Mouse (Mus musculus): Measurements from ENCODE around the gene BC035947. TPM values are rescaled to one million over a fixed set of nuclear protein-coding genes. Genes with fewer than 3 reads are reported as not detected.
"Not testable (repeated sequence)": the region's sequence is repeated elsewhere in the genome, so short reads cannot be mapped to it uniquely, and the experiment has no call there.

BC035947 gene
- polyA plus RNA-seq (2015; fragmentation: Nextera tagmentation; extraction: Ambion mirVana) = 0.23 TPM in 1 of 2 replicates, not detected in the other

DNA sequence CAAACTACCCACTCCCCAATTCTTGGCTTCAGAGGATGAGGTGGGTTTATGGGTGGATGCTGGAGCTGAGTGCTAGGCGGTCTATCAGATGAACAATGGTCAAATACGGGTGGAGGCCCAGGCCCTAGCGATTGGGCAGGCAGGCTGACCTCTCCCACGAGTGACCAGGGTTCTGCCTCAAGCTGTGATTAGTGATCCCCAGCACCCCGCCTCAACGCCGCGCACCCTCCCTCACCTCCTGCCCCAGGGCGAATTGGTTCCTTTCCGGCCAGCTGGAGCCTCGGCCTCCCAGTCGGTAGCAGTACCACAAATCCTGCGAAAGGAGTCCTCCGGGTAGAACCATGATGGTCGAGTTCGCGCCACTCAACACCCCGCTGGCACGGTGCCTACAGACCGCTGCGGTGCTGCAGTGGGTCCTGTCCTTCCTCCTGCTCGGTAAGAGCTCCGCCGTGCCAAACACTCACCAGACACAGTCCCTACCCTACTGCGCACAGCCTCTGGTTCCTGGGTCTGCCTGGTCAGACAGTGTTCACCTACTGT lies at the start of gene BC035947:
Gene BC035947, minus strand, starts transcription at position 538 of the 540 bp plus-strand sequence.
- peak within 1 kb of the TSS; percentile 13 for H3K9ac ChIP-seq (ENCODE audit: low read length)
- peak; percentile 47; the same call in 1 of the 2 replicates for ATAC-seq (ENCODE audit: insufficient read depth, low FRiP score)
- 5% methylated on average over 25 of the region's 25 CpGs for WGBS

DNA sequence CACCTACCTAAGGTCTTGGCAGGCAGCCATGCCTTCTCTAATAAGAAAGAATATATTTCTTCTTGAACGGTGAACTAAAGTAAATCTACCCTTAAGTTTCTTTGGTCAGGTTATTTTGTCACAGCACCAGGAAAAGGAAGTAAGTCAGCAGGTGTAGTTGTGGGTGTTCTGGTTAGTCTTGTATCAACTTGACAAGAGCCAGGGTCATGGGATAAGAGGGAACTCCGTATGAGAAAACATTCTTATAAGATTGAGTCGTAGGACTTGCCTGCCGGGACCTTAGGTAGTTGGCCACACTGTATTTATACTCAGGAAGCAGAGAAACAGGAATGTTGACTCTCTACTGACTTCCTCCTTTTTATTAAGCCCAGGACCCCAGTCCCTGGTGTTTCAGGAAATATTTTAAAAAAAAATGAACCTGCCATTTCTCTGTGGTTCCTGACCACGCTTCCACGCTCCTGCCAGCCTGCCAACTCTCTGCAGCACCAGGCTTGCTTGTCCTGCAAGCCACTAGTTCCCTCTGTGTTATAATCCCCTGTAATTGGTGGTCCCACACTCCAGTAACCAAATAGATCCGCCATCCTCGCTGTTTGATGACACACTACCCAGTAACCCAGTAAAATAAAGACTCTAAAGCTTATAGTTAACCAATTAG lies 42.2 kb upstream of the BC035947 start:
- H3K27me3 ChIP-seq (ENCODE audit: control insufficient read depth, insufficient read depth, low read length) = no peaks in the 10 kb centered on the region
- no peak for ATAC-seq (ENCODE audit: insufficient read depth, low FRiP score)
- H3K9ac ChIP-seq (ENCODE audit: low read length) = no peak overlapping the region
- 0 out of 2 replicates have a peak, but pooled peaks cover 5% of the 10 kb centered on the region for H3K9me3 ChIP-seq (replicated peaks; ENCODE audit: control insufficient read depth, low read length)
- no peak overlapping the region for H3K4me2 ChIP-seq (ENCODE audit: low read depth, low read length)
- 55% methylated on average over 8 of the region's 8 CpGs for WGBS
- H3K4me1 ChIP-seq (ENCODE audit: control insufficient read depth, insufficient read depth, low read length) = no peaks in the 10 kb centered on the region
- H3K27ac ChIP-seq (ENCODE audit: low read length) = no peak overlapping the region
- H3K36me3 ChIP-seq (ENCODE audit: control insufficient read depth, insufficient read depth, low read length) = no peaks in the 10 kb centered on the region
- no peak overlapping the region for H3K4me3 ChIP-seq (replicated peaks; ENCODE audit: low read length)

More for the DNA sequence above, at the start of gene BC035947:
- peak within 1 kb of the TSS; percentile 50 for H3K4me2 ChIP-seq (ENCODE audit: low read depth, low read length)
- H3K27ac ChIP-seq (ENCODE audit: low read length) = no peak within 1 kb of the TSS
- no peaks in the 10 kb centered on the region for H3K27me3 ChIP-seq (ENCODE audit: control insufficient read depth, insufficient read depth, low read length)
- peak within 1 kb of the TSS; percentile 32 for H3K4me3 ChIP-seq (replicated peaks; ENCODE audit: low read length)
- H3K36me3 ChIP-seq (ENCODE audit: control insufficient read depth, insufficient read depth, low read length) = no peaks in the 10 kb centered on the region
- H3K4me1 ChIP-seq (ENCODE audit: control insufficient read depth, insufficient read depth, low read length) = no peaks in the 10 kb centered on the region
- H3K9me3 ChIP-seq (replicated peaks; ENCODE audit: control insufficient read depth, low read length) = no peaks in the 10 kb centered on the region

DNA sequence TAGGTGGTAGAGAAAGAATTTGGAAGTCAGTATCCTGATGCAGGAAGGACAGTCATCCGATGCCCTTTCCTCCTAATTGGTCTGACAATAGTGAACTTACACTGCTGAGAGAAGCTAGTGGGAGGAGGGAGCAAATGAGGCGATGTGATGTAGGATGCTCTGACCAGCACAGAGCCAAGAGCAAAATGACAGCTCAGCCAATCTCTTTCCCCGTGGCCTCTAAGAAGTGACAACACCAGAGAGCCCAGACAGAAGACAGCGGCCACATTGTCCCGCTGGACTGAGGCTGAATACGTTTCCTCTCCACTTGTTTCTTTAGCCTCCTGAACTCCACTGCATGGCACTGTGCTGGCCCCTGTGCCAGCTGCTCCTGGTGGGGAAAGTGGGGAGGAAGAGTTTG lies 37.0 kb upstream of the BC035947 start:
- no peak overlapping the region for H3K9ac ChIP-seq (ENCODE audit: low read length)
- no peaks in the 10 kb centered on the region for H3K9me3 ChIP-seq (replicated peaks; ENCODE audit: control insufficient read depth, low read length)
- H3K4me1 ChIP-seq (ENCODE audit: control insufficient read depth, insufficient read depth, low read length) = no peaks in the 10 kb centered on the region
- H3K4me2 ChIP-seq (ENCODE audit: low read depth, low read length) = no peak overlapping the region
- no peaks in the 10 kb centered on the region for H3K36me3 ChIP-seq (ENCODE audit: control insufficient read depth, insufficient read depth, low read length)
- WGBS = 56% methylated on average over 6 of the region's 6 CpGs
- H3K27ac ChIP-seq (ENCODE audit: low read length) = no peak overlapping the region
- no peak for ATAC-seq (ENCODE audit: insufficient read depth, low FRiP score)
- H3K27me3 ChIP-seq (ENCODE audit: control insufficient read depth, insufficient read depth, low read length) = no peaks in the 10 kb centered on the region
- no peak overlapping the region for H3K4me3 ChIP-seq (replicated peaks; ENCODE audit: low read length)

DNA sequence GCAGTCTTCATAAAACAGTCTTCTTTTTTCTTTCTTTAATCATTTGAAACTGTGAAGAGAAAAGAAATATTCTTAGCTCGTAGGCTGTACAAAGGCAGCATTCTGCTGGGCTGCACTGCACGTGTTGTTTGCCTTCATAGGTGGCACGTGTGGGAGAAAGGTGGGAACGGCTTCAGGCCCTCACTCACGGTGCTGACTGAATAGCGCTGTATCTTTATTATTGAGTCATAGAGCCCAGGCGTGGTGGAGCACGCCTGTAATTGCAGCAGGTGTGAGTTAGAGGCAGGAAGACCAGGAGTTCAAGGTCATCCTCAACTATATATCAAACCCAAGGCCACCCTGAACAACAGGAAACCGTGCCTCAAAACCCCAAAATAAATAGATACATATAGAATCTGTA lies 34.3 kb upstream of the BC035947 start:
- no peak; the same call in 1 of the 2 replicates for ATAC-seq (ENCODE audit: insufficient read depth, low FRiP score)
- Histone ChIP-seq H3K4me3 (replicated peaks; ENCODE audit: low read length) (no peak overlapping the region), H3K4me1 (ENCODE audit: control insufficient read depth, insufficient read depth, low read length) (no peaks in the 10 kb centered on the region), H3K27ac (ENCODE audit: low read length) (no peak overlapping the region), H3K27me3 (ENCODE audit: control insufficient read depth, insufficient read depth, low read length) (no peaks in the 10 kb centered on the region), H3K36me3 (ENCODE audit: control insufficient read depth, insufficient read depth, low read length) (no peaks in the 10 kb centered on the region), H3K9me3 (replicated peaks; ENCODE audit: control insufficient read depth, low read length) (no peaks in the 10 kb centered on the region), H3K9ac (ENCODE audit: low read length) (no peak overlapping the region), H3K4me2 (ENCODE audit: low read depth, low read length) (no peak overlapping the region)
- 63% methylated on average over 9 of the region's 9 CpGs for WGBS

DNA sequence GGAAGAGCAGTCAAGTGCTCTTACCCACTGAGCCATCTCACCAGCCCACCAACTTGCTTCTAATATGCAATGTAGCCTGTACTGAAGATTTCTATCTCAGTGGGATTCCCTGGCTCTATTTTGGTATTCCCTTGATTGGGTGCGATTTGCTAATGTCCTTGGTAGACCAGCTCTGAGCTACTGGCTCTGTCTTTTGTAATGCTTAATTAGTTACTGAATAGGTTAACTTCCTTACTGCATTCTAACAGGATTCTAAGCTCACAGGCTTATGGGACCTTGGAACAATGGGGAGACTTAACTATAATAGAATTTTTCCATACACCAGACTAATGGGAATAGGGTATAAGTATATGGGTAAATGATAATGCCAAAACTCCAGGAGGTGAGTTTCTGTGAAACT lies 31.7 kb upstream of the BC035947 start:
- not testable (repeated sequence) for H3K27me3 ChIP-seq (ENCODE audit: control insufficient read depth, insufficient read depth, low read length); H3K4me1 ChIP-seq (ENCODE audit: control insufficient read depth, insufficient read depth, low read length); H3K4me3 ChIP-seq (replicated peaks; ENCODE audit: low read length); H3K4me2 ChIP-seq (ENCODE audit: low read depth, low read length); H3K9me3 ChIP-seq (replicated peaks; ENCODE audit: control insufficient read depth, low read length); H3K36me3 ChIP-seq (ENCODE audit: control insufficient read depth, insufficient read depth, low read length); H3K9ac ChIP-seq (ENCODE audit: low read length); H3K27ac ChIP-seq (ENCODE audit: low read length); ATAC-seq (ENCODE audit: insufficient read depth, low FRiP score)
- 90% methylated on average over 1 of the region's 1 CpGs for WGBS

DNA sequence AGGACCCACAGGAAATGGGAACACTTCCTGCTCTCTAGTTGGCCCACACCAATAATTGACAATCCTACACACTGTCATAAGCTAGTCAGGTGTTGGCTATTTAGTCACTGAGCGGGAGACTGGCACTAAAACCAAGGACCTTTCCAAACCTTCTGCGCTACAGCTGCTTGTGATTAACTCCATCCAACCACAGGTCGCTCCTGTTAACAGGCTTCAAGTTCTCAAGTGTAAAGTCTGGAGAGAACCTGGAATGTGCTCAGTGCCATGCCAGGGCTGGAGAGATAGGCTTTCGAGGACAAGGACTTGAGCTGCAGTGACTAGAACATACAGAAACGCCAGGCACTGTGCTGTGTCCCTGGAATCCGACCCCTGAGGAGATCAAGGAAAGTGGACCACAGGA lies 27.2 kb upstream of the BC035947 start:
- no peaks in the 10 kb centered on the region for H3K9me3 ChIP-seq (replicated peaks; ENCODE audit: control insufficient read depth, low read length)
- WGBS = 77% methylated on average over 6 of the region's 6 CpGs
- H3K4me3 ChIP-seq (replicated peaks; ENCODE audit: low read length) = no peak overlapping the region
- no peak overlapping the region for H3K27ac ChIP-seq (ENCODE audit: low read length)
- no peak for ATAC-seq (ENCODE audit: insufficient read depth, low FRiP score)
- no peaks in the 10 kb centered on the region for H3K27me3 ChIP-seq (ENCODE audit: control insufficient read depth, insufficient read depth, low read length)
- no peaks in the 10 kb centered on the region for H3K36me3 ChIP-seq (ENCODE audit: control insufficient read depth, insufficient read depth, low read length)
- H3K4me2 ChIP-seq (ENCODE audit: low read depth, low read length) = no peak overlapping the region
- H3K4me1 ChIP-seq (ENCODE audit: control insufficient read depth, insufficient read depth, low read length) = no peaks in the 10 kb centered on the region
- H3K9ac ChIP-seq (ENCODE audit: low read length) = no peak overlapping the region

DNA sequence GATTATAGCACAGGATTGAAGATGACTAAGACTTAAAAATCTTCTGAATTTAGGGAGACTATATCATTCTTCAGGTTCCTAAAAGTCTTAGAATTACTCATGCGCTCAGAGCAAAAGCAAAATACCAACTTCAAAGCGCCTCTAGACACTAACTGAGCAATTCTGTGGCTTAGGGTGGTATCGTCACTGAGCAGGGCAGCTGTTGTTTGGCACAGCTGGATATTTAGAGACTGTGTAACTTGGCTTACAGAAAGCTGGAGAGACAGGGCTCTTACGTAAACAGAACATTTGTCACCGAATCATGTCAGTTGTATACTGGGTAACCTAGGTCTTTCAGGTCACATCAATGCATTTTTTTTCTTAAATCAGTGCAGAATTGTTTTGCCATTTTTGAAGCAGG lies 26.4 kb upstream of the BC035947 start:
- ATAC-seq (ENCODE audit: insufficient read depth, low FRiP score) = no peak
- Histone ChIP-seq H3K9me3 (replicated peaks; ENCODE audit: control insufficient read depth, low read length) (no peaks in the 10 kb centered on the region), H3K9ac (ENCODE audit: low read length) (no peak overlapping the region), H3K4me2 (ENCODE audit: low read depth, low read length) (no peak overlapping the region), H3K27ac (ENCODE audit: low read length) (no peak overlapping the region), H3K36me3 (ENCODE audit: control insufficient read depth, insufficient read depth, low read length) (no peaks in the 10 kb centered on the region), H3K4me1 (ENCODE audit: control insufficient read depth, insufficient read depth, low read length) (no peaks in the 10 kb centered on the region), H3K4me3 (replicated peaks; ENCODE audit: low read length) (no peak overlapping the region), H3K27me3 (ENCODE audit: control insufficient read depth, insufficient read depth, low read length) (no peaks in the 10 kb centered on the region)
- WGBS = 48% methylated on average over 5 of the region's 5 CpGs

DNA sequence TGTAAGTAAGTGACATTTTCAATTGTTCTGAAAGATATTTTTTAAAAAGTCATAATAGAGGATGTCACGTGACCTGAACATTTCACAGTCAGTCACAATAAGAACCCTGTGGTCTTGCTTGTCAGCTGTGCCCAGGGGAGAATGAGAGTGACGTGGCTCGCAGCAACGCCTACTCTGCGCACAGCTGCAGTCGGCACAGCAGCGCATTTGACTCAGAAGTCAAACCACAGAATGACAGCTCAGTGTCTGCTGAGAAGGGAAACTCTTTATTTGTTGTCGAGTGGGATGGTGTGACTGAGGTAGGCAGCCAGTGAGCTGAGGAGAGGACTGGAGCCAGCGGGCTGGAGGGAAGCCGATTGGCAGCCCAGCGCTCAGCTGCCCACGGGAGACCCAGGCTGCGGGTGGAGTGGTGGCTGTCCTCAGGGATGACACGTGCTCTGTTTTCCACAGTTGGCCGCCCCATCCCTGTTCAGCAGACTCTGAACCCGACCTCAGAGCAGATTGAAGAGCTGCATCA lies 25.6 kb upstream of the BC035947 start:
- Histone ChIP-seq H3K9me3 (replicated peaks; ENCODE audit: control insufficient read depth, low read length) (no peaks in the 10 kb centered on the region), H3K4me1 (ENCODE audit: control insufficient read depth, insufficient read depth, low read length) (no peaks in the 10 kb centered on the region), H3K4me3 (replicated peaks; ENCODE audit: low read length) (peak overlapping the region; percentile 41), H3K9ac (ENCODE audit: low read length) (peak overlapping the region; percentile 57), H3K27me3 (ENCODE audit: control insufficient read depth, insufficient read depth, low read length) (no peaks in the 10 kb centered on the region), H3K4me2 (ENCODE audit: low read depth, low read length) (peak overlapping the region; percentile 60), H3K27ac (ENCODE audit: low read length) (no peak overlapping the region), H3K36me3 (ENCODE audit: control insufficient read depth, insufficient read depth, low read length) (no peaks in the 10 kb centered on the region)
- 33% methylated on average over 16 of the region's 16 CpGs for WGBS
- ATAC-seq (ENCODE audit: insufficient read depth, low FRiP score) = peak; percentile 62; the same call in 1 of the 2 replicates

DNA sequence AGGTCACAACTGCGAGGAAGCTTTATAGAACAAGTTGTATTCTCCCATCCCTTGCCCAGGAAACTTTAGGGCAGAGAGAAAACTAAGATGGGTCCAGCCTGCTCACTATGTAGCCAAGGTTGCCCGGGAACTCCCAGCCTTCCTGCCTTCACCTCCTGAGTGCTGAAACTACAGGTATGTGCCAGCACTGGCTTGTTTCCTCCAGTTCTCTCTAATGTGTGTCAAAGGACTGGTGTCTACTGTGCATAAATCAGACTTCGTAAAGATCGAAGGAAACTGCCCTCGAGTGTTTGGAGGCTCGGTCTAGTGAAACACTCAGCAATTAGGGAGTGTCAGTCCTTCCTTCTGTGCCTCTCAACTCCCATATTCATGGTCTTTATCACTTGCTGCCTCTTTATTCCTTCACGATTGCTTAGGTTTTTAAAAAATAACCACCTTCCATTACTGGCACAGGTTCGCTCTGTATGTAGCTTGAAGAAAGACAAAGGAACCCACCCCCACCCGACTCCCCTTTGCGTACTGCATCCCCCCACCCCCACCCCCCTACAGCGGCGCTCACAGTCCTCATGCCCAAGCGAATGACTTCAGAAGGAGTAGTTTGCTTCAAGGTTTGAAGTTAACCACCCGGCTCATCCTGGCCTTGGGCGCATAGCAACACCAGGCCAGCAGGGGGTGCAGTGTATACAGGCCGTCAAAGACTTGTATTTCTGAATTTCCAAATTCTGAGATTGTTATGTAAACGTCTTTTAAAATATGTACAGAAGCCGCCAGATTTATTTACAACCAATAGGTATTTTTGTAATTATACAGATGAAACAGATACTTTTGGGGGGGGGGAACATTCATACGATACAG lies 24.6 kb upstream of the BC035947 start:
- H3K4me1 ChIP-seq (ENCODE audit: control insufficient read depth, insufficient read depth, low read length) = no peaks in the 10 kb centered on the region
- no peaks in the 10 kb centered on the region for H3K36me3 ChIP-seq (ENCODE audit: control insufficient read depth, insufficient read depth, low read length)
- H3K9ac ChIP-seq (ENCODE audit: low read length) = no peak overlapping the region
- H3K27ac ChIP-seq (ENCODE audit: low read length) = no peak overlapping the region
- H3K4me2 ChIP-seq (ENCODE audit: low read depth, low read length) = peak overlapping the region; percentile 60
- H3K4me3 ChIP-seq (replicated peaks; ENCODE audit: low read length) = peak overlapping the region; percentile 41; the same call in 1 of the 2 replicates
- H3K9me3 ChIP-seq (replicated peaks; ENCODE audit: control insufficient read depth, low read length) = no peaks in the 10 kb centered on the region
- no peak for ATAC-seq (ENCODE audit: insufficient read depth, low FRiP score)
- H3K27me3 ChIP-seq (ENCODE audit: control insufficient read depth, insufficient read depth, low read length) = no peaks in the 10 kb centered on the region
- 30% methylated on average over 19 of the region's 19 CpGs for WGBS
